Mouse (Mus musculus): Measurements from ENCODE around the gene Wdsub1. TPM values are rescaled to one million over a fixed set of nuclear protein-coding genes. Genes with fewer than 3 reads are reported as not detected.

The Wdsub1 gene
- total and polyA plus RNA-seq, 3 experiments, result 8.2 to 13.5 (median 12.9) TPM

DNA sequence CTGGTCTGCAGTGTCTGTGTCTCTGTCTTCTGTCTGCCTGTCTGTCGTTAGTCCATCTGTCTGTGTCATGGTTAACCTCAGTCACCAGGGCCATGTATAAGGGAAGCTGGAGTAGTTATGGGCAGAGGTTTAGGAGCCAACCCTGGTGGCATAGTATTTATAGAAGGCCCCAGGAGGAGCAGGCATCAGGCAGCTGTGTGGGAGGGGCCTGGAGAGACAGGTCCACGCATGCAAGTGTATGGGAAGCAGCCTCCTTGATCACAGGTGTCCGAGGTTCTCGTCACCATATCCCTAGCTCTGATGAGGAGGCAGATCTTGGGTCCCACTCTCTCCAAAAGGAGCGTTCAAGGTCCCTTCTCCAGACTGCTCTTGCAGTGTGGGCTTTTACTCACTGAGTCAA lies 51.5 kb downstream of the Wdsub1 start:
- DNase-seq (ENCODE audit: extremely low read depth), result no peak
- Histone ChIP-seq H3K4me1 (ENCODE audit: control insufficient read depth in 1 of 2, insufficient read depth in 2 of 2) (no peaks in the 10 kb centered on the region; a peak in 2 of 4 replicates), H3K27me3 (replicated peaks) (no peaks in the 10 kb centered on the region), H3K27ac (ENCODE audit: insufficient read depth, low read depth) (no peak overlapping the region), H3K4me3 (replicated peaks in 1 of 3; ENCODE audit: low read depth in 2 of 3, low read length in 2 of 3, poor library complexity in 1 of 3) (no peak overlapping the region), H3K9me3 (replicated peaks; ENCODE audit: low read length) (no peaks in the 10 kb centered on the region), H3K9ac (ENCODE audit: insufficient read depth, low read depth) (no peak overlapping the region), H3K79me2 (replicated peaks; ENCODE audit: control insufficient read depth, extremely low read depth, insufficient read depth, poor library complexity, severe bottlenecking) (no peaks in the 10 kb centered on the region), H3K4me2 (ENCODE audit: insufficient read depth, low read depth, poor library complexity, severe bottlenecking) (no peak overlapping the region), H3K36me3 (replicated peaks in 1 of 2; ENCODE audit: control insufficient read depth in 1 of 2, insufficient read depth in 1 of 2, low read length in 1 of 2) (no peaks in the 10 kb centered on the region)
- in situ Hi-C loops (cut with MboI; ENCODE audit: low pct_ligation_motif_present, low pct_unique_long_range_greater_than_20kb, low sequenced_read_pairs), result no loop called here
- dilution Hi-C loops (cut with MboI; ENCODE audit: extremely low pct_ligation_motif_present, extremely low pct_unique_long_range_greater_than_20kb, low sequenced_read_pairs), result no loop called here
- no peak for TF ChIP-seq PAX5 (IDR thresholded peaks at IDR 0.05; ENCODE audit: low read length)

- Histone ChIP-seq H3K79me2 (replicated peaks; ENCODE audit: control insufficient read depth, extremely low read depth, insufficient read depth, poor library complexity, severe bottlenecking) (no peaks in the 10 kb centered on the region), H3K9ac (ENCODE audit: insufficient read depth, low read depth) (no peak overlapping the region), H3K27me3 (replicated peaks) (no peaks in the 10 kb centered on the region), H3K36me3 (replicated peaks in 1 of 2; ENCODE audit: control insufficient read depth in 1 of 2, insufficient read depth in 1 of 2, low read length in 1 of 2) (no peaks in the 10 kb centered on the region), H3K27ac (ENCODE audit: insufficient read depth, low read depth) (no peak overlapping the region), H3K4me3 (replicated peaks in 1 of 3; ENCODE audit: low read depth in 2 of 3, low read length in 2 of 3, poor library complexity in 1 of 3) (no peak overlapping the region), H3K4me2 (ENCODE audit: insufficient read depth, low read depth, poor library complexity, severe bottlenecking) (no peak overlapping the region), H3K4me1 (ENCODE audit: control insufficient read depth in 1 of 2, insufficient read depth in 2 of 2) (no peaks in the 10 kb centered on the region; a peak in 2 of 4 replicates), H3K9me3 (replicated peaks; ENCODE audit: low read length) (no peaks in the 10 kb centered on the region)
- dilution Hi-C loops (cut with MboI; ENCODE audit: extremely low pct_ligation_motif_present, extremely low pct_unique_long_range_greater_than_20kb, low sequenced_read_pairs) (no loop called here), in situ Hi-C loops (cut with MboI; ENCODE audit: low pct_ligation_motif_present, low pct_unique_long_range_greater_than_20kb, low sequenced_read_pairs) (no loop called here)
- TF ChIP-seq MXI1 (IDR thresholded peaks at IDR 0.05; ENCODE audit: low read depth, low read length) (no peak), MAFK (IDR thresholded peaks at IDR 0.05; ENCODE audit: insufficient replicate concordance, low read length) (no peak), UBTF (IDR thresholded peaks at IDR 0.05; ENCODE audit: low read depth, low read length) (no peak), IRF4 (IDR thresholded peaks at IDR 0.05; ENCODE audit: low read depth, low read length) (peak; percentile 13; the same call in 1 of the 2 replicates), SMC3 (IDR thresholded peaks at IDR 0.05; ENCODE audit: low read depth, low read length) (peak; percentile 65), MAZ (IDR thresholded peaks at IDR 0.05; ENCODE audit: low read depth, low read length) (no peak), RAD21 (IDR thresholded peaks at IDR 0.05; ENCODE audit: low read depth, low read length) (peak; percentile 74), PAX5 (IDR thresholded peaks at IDR 0.05; ENCODE audit: low read length) (no peak), ELF1 (IDR thresholded peaks at IDR 0.05; ENCODE audit: low read depth, low read length) (peak; percentile 36; the same call in 1 of the 2 replicates), NRF1 (IDR thresholded peaks at IDR 0.05; ENCODE audit: low read depth, low read length) (no peak), RCOR1 (conservative IDR thresholded peaks at IDR 0.05; ENCODE audit: low read depth, low read length) (no peak), USF1 (IDR thresholded peaks at IDR 0.05; ENCODE audit: low read depth, low read length) (no peak), ZMIZ1 (IDR thresholded peaks at IDR 0.05; ENCODE audit: low read depth, low read length) (no peak), CHD2 (IDR thresholded peaks at IDR 0.05; ENCODE audit: low read length) (no peak), ZKSCAN1 (IDR thresholded peaks at IDR 0.05; ENCODE audit: borderline replicate concordance, low read depth, low read length) (no peak), CTCF (conservative IDR thresholded peaks at IDR 0.05 in 1 of 2, IDR thresholded peaks at IDR 0.05 in 1 of 2; ENCODE audit: low read depth in 2 of 2, low read length in 2 of 2) (peak in 1 of 2 experiments; percentile 66; a peak in 2 of 4 replicates), JUN (IDR thresholded peaks at IDR 0.05; ENCODE audit: insufficient read depth, low read depth, low read length) (no peak), E2F4 (IDR thresholded peaks at IDR 0.05; ENCODE audit: insufficient replicate concordance, low read depth, low read length) (no peak), MAX (IDR thresholded peaks at IDR 0.05; ENCODE audit: low read length) (peak; percentile 28; the same call in 1 of the 2 replicates)
- DNase-seq (ENCODE audit: extremely low read depth), result peak; percentile 10
Measured at GRCm38 (mm10) chr2:59830151-59830550, 52.2 kb downstream of the Wdsub1 start.

Measured in CH12.LX (cell line).